Mouse (Mus musculus): ENCODE results near the gene Metap1.

DNA sequence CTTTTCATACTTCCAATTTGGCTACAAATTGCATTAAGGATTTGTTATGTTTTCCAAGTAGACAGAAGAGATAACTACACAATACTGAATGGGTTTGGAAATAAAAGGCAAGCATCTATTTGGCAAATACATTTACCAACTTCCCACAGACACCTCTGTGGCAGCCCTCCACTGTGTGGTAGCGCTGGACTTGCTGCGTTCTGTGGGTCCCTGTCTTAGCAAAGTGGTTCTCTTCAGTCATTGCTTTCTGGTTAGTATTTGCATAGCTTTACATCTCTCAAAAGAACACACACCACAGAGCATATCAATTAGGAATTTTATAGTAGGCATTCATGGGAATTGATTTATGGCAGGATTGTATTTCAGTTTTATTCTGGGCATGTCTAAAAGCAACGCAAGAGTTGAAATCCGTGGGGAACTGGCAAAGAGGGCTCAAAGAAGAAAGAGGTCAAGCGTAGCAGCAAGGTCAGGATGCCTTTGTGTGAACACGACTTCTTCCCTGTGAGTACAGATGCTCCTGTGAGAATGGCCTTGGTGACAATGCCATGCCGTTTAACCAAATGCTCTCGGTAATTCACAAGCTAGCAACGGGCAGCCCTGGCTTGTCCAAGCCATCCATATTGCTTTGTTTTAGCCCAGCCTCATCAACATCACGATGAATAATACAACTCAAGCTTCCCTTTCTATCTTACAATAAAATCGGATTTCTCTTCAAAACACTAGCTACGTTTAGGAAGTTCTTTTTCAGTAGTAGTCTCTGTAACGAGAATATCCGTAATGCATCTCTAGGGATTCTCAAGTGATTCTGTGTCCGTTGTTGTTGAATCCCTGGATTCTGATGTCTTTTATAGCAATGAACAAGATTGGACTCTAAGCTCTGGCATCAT, 10.8 kb upstream of the Metap1 start:
- no peak for TF ChIP-seq CTCF (IDR thresholded peaks at IDR 0.05; ENCODE audit: control insufficient read depth, insufficient read depth, insufficient read length)
- TF ChIP-seq MYOG (IDR thresholded peaks at IDR 0.05; ENCODE audit: control insufficient read depth, extremely low read depth, insufficient read length) = no peak

Data from C2C12 (cell line).